Mouse (Mus musculus): ENCODE measurements around the gene Itpr1. TPM values are rescaled to one million over a fixed set of nuclear protein-coding genes. Genes with fewer than 3 reads are reported as not detected.

The Itpr1 gene
- polyA plus RNA-seq, 1 experiment, result 64.6 TPM

GRCm38 (mm10) chr6:108441290-108441689 is 228.4 kb downstream of the Itpr1 start:
- no peak for DNase-seq (ENCODE audit: low spot score)

DNA sequence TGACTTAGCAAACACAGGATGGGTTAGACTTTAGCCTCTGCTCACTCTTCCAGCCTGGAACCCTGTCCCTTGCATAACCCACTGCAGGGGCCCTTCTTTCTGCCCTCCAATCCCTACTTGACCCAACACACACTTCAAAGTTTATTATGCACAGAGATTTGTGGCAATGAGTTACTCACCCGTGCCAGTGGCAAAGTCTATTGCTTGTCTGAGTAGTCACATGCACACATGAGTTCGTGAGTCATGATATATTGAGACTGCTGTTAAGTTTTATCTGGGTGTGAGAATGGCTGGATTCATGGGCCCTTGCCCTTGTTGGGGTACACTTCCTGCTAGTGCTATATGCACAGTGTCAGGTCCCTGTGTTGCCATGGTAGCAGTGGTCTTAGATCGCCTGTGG is 229.4 kb downstream of the Itpr1 start:
- no peak for DNase-seq (ENCODE audit: low spot score)

DNA sequence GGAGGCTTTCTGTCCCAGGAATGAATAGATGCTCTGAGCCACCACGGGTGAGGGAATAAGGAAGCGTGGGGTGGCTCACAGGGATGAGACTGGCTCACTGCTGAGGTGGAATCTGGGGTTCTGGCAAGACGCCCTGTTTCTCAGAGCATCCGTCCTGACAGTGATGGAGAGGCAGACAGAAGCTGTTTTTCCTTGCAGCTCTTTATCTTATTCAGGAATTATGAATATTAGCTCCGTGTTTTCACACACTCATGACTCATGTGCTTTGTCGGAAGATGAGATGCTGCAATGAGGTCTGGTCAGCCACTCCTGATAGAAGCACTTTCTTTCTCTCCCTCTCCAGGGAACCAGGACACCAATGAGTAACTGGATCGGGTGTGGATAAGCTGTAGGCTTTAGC is 231.5 kb downstream of the Itpr1 start:
- DNase-seq (ENCODE audit: low spot score), result no peak

GRCm38 (mm10) chr6:108445006-108445405 is 232.1 kb downstream of the Itpr1 start:
- DNase-seq (ENCODE audit: low spot score), result no peak

DNA sequence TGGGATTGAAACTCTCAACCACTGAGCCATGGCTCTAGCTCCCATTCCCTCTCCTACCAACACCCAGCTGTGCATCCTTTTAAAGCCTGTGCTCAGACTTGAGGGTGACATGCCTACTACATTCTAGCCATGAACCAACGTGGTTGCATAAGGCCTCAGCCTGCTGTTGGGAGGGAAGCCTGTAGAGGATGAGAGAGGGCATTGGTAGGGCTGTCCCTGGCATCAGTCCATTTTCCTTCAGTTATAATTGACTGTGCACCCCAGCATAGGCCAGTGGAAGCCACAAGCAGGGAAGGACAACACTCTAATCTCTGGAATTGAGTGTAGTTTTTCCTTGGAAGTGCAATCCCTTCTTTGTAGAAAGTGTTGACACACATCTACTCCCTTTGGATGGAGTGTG is 233.9 kb downstream of the Itpr1 start:
- DNase-seq (ENCODE audit: low spot score), result no peak

DNA sequence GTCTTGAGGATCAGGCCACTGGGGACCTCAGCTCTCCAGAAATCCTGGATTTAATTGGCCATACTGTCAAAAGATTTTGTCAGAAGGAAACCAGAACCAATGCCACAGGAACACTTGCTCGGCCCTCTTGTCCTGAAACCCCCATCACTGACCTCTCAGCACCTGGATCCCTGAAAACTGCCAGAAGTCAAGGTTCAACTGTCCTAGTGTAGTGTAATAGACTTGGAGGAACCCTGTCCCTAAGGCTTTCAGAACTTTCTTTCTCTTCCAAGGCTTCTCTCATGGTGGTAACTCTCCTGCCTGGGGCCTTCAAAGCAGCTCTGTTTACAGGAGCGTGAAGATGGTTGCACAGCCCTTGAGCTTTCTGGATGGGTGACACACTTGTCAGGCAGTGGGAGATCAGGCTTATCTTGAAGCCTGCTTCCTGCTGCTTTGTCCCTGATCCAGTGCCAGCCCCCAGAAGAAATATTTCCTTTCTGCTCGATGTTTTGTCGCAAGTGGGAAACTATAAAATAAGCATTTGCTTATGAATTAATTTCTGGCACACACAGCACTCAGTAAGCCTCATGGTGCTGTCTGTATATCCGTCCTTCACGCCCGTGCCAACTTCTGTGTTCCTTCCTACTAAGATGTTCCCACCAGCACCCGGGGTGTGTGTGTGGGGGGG is 234.4 kb downstream of the Itpr1 start:
- DNase-seq (ENCODE audit: low spot score), result no peak

- DNase-seq (ENCODE audit: low spot score), result no peak
Observed at GRCm38 (mm10) chr6:108448016-108448735, 235.3 kb downstream of the Itpr1 start.

- no peak for DNase-seq (ENCODE audit: low spot score)
Observed at GRCm38 (mm10) chr6:108448864-108449263, 236.0 kb downstream of the Itpr1 start.

GRCm38 (mm10) chr6:108451536-108451935 is 238.6 kb downstream of the Itpr1 start:
- no peak for DNase-seq (ENCODE audit: low spot score)

DNA sequence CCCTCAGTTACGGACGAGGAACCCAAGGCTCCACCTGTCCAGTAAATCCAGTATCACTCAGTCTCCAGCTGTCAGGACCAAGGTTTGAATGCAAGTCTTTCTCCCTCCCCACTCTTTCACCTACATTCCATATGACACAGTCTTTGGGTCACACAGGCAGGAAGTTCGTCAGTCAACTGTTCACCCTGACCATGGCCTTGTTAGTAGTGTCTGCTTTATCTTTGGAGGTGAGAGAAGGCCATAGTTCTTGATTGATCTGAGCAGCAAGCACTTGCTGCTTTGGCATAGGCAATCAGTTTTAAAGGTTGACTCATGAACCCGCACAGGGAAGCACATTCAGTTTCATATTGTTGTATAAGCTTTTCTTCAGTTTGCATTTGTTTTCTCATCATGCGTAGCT is 240.7 kb downstream of the Itpr1 start:
- DNase-seq (ENCODE audit: low spot score), result no peak

DNA sequence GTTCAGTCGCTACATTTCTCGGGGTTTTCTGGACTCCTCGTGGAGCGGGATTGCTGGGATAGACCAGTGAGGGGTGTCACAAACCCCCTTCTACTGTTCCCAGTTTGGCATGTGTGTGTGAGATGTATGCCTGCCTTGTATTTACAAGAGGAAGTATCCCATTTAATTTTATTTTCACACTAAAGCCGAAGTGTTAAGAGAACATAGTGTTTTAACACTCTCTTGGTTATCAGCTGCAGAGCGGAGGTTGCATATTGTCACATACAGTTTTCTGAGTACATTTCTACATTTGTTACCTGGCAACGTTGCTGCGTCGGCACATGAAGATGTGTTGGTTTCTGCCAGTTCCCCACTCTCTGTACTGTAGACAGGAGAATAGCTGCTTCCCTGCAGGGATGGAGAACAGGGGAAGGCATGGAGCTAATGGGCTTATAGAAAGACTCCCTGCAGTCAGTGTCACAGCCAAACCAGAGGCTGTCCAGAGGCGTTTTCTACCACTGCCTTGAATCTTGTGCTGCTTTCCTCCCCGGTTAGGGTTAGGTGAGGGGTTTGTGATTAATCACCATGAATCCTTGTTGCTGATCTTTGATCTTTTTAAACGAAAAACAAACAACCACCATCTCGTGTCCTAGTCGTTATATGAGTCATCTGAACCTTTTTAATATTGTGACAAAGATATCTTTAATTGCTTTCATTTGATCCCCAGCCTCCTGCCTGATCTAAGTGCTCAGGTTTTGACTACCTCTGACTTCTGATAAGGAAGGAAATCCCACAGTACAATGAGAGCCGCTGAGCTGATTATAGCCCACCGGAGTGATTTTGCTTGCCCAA is 241.4 kb downstream of the Itpr1 start:
- DNase-seq (ENCODE audit: low spot score), result no peak

DNA sequence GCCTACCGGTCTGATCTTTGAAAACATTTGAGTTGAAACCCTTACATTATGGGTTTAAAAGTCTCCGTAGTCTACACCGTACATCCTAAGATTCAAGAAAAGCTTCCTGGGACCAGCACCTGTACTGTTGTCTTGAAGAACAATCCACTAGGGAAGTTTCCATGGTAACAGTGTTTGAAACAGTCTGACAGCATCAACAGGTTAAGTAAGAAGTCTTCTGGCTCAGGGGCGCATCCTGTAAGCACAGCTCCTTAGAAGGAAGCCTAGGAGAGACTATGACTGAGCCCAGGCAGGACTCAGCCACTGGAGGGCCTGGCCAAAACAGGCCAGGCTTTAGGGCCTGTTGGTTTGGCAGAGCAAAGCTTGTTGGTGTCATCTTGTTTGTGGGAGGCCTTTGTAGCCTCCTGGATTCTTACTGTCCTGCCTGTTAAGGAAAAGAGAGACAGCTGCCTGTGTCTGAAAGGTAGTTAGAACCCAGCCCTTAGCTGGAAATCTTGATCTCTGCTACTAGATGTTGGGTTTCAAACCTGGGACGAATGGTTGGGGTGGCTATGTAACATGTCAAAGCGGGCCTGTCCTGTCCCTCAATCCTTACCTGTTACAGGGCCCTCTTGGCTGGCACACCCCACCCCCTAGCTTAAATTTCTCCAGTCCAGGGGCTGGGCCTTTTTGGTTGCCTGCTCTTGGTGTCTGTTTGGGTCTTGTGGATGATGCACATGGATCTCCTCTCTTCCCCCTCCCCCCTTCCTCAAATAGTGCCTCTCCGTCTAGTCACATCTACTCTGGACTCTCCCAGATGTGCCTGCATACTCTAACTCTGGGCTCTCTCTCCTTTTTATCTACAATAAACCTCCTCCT is 242.3 kb downstream of the Itpr1 start:
- no peak for DNase-seq (ENCODE audit: low spot score)

DNA sequence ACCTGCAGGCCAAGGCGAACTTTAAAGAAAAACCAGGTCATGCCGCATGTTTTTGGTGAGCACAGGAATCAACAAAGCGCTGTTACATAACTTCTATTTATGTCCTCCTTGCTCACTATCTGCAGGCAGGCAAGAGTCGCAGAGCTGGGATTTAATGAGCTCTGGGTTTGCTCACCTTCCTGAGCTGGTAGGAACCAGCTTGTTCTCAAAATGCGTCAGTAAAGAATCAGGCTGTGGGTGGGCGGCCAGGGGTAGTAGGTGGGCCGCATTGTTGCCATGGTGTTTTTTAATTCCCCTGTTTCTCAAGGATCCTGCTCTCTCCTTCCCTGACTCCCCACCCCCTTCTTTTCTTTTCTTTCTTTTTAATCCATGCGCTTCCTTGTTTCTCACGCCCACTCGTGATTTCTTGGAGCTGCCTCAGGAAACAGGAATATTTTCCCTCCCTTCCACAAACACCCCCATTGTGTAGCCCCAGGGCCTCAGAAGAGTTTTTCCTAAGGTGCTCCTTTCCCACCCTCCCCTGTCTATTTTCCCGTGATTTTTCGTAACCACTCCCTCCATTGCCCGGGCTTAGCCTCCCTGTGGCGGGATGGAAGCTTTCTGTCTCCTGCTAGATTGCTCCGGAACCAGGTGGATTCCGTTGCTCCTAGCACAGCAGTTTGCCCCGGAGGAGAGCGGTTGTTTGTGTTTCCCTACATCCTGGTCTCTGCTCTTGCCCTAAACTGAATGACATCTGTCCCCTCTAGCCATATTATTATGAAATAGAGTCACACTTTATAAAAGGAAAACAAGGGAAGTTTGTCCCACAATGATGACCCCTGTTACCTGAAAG is 243.6 kb downstream of the Itpr1 start:
- no peak for DNase-seq (ENCODE audit: low spot score)

- DNase-seq (ENCODE audit: low spot score), result no peak
Observed at GRCm38 (mm10) chr6:108457063-108457405, 244.1 kb downstream of the Itpr1 start.

GRCm38 (mm10) chr6:108457516-108458181 is 244.8 kb downstream of the Itpr1 start:
- DNase-seq (ENCODE audit: low spot score), result no peak

- DNase-seq (ENCODE audit: low spot score), result no peak
Observed at GRCm38 (mm10) chr6:108458182-108458571, 245.3 kb downstream of the Itpr1 start.

DNA sequence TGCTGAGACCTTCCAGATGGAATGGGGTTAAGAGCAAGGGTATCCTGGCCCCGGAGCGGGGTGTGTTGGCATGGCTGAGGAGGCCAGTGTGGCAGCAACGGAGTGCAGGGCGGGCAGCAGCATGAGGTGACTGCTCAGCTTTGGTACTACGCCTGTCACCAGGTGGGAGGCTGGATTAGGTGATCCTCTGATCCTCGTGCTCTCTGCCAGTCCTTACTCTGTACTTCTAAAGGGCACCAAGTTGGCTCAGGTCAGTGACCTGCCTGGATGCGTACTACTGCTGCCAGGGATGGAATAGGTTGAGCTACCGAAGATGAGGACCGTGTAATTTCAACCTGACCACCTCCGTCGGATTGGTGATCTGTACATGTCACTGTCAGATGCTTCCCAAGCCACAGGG is 245.9 kb downstream of the Itpr1 start:
- DNase-seq (ENCODE audit: low spot score), result no peak

DNA sequence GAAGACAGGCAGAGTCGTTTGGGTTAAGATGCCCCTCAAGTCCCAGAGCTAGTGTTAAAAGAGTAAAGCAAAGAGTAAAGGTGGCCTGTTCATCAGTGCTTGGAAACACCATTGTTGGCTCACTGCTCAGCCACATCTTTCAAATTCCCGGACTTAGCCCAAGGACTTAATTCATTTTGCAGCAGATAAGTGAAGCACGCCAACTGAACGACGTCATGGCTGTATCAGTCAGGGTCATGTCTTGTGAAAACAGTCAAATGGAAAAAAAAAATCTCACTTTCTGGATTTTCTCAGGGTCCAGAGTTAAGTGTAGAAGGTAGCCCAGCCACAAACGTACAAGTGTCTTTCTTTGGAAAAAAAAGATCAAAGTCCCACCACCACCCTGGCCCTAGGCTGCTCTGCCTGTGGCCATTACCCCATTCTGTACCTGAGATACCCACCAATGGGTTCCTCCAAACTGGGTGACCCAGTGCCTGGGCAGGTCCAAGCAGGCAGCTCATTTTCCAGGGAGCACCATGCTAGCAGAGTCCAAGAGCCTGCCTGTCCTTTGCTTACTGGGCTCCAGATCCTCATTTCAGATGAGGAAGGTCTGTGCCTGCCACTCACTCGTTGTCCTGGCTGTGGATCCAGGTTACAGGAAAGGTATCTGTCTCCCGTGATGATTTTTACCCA is 251.5 kb downstream of the Itpr1 start:
- DNase-seq (ENCODE audit: low spot score), result no peak

- no peak for DNase-seq (ENCODE audit: low spot score)
Observed at GRCm38 (mm10) chr6:108465159-108465558, 252.3 kb downstream of the Itpr1 start.

DNA sequence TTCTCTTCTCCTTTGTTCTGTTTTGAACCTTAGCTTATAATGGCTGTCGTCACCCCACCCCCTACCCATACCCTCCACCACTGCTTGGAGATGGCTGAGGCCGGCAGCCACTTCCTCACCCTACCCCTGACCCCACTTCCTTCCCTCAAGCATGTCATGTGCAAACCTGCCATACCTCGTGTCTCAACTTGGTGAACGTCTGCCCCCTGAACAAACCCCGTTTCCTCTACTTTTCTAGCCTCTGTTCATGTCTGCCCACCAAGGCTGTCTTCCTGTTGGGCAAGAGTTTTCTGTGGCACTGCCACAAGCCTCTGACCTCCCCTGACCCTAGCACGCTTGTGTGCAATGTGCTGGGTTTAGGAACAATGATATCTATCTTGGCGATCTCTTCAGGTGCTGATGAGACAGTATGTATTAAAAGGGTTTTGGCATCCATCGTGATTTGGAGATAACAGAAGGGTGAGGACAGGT is 253.2 kb downstream of the Itpr1 start:
- DNase-seq (ENCODE audit: low spot score), result no peak

Measured in urinary bladder, adult 2 months (tissue).